Mouse (Mus musculus): ENCODE measurements around the gene Yme1l1.

Yme1l1 gene

DNA sequence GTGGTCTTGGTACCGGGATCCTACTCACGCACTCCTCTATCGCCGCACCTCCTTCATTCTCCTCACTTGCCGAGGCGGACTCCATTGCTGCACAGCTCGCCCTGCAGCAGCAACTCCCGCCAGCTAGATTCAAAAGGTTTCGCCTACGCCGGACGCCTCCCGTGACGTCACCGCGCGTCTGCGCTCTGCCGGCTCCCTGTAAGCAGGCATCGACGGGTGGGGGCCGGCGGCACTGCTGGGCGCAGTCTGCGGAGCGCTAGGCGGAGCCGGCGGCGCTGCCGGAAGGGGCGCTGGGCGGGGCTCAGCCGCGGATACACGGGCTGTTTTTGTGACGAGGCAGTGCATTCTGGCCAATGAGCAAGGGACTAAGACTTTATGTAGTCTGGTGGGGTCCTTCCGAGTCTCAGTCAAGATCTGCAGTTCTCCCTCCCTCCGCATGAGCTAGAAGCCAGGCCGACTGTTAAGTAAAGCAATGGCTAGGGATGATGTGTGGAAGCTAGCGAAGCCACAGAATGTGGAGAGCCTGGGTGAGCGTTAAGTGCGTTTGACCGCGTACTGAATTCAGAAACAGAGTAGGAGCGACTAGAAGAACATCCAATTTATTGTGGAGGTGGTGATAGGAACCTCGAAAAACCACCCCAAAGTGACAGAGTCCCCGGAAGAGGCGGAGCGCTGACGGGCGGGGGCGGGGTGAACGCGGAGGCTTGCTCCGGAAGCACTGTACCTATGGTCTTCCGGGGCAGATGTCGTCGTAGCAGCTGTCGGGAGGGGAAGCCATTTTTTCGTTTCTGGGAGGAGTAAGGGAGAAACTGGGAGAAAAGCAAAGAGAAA lies at the start of gene Yme1l1, which contains the start of gene Mastl:
Gene Yme1l1, plus strand, starts transcription at position 593 of the 831 bp plus-strand sequence.
Gene Mastl, minus strand, starts transcription at position 248 of the 831 bp plus-strand sequence.
- DNase-seq (ENCODE audit: low spot score in 2 of 2), result peak; percentile 84 to 95

DNA sequence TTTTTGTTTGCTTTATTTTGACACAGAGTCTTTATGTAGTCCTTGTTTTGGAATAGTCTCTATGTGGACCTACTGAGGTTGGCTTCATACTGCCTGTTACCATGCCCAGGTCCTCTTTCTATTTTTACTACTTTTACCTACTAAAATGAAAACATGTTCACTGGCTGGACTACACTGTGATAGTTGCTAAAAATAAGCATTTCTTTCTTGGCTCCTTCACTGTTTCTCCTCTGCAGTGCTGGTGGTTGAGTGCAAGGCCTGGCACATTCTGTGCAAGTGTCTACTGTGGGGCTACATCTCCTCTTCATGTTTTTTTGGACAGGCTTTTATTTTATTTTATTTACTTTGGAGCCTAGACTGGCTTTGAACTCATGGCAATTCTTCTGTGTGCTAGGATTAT lies 36.6 kb upstream of the Yme1l1 start:
- no peak for DNase-seq (ENCODE audit: low spot score in 2 of 2)

DNA sequence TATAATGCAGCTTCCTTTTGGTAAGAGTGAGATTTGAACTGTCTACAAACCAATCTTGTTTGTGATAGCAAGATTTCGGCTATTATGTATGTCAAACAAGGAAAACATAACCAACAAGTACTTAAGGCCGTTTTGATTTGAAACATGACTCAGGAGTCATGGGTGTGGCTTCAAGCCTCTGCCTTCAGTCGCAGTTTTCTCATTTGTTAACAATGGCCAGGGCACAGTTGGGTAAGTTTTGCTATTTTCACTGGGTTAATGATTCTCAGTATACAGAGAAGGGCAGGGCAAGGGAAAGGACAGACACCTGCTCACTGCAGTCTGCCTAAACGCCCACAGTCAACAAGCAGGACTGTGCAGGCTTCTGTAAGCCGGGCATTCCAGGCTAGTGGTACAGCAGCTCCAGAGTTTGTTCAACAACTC lies 959 bp upstream of the Yme1l1 start:
- no peak for DNase-seq (ENCODE audit: low spot score in 2 of 2)

DNA sequence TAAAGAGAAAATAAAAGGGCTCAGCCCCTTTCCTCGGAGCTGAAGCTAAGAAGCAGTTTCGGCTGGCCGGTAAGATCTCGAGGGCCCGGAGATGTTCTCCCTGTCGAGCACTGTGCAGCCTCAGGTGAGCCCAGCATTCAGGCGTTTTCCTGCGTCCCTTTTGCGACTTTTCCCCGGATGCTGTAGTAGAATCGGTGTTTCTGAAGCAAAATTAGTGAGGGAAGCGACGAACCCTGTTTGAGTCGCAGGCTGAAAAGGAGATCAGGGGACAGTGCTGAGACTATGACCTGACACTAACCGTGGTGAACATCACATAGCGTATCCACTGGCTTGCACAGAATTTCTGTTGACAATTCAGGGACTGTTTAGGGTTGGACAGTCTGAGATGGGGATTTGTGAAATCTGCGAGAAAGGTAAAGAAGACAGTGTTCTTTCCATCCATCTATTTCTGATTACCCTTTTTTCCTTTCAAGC lies 476 bp downstream of the Yme1l1 start:
- no peak for DNase-seq (ENCODE audit: low spot score in 2 of 2)

DNA sequence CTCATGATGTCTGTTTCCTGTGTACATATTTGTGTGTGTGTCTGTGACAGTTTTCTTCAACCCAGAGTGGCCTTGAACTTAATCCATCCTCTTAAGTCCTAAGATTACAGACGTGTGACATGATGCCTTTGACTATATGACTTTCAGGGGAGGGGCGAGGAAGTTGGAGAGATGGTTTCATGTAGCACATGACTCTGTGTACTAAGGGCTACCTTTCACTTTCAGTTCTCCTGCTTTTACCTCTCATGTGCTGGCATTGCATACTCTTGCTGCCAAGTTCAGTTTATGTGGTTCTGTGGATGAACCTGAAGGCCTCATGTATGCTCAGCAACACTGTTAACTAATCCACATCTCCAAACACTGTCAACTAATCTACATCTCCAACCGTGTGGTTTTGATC lies 16.1 kb downstream of the Yme1l1 start:
- DNase-seq (ENCODE audit: low spot score in 2 of 2), result no peak

DNA sequence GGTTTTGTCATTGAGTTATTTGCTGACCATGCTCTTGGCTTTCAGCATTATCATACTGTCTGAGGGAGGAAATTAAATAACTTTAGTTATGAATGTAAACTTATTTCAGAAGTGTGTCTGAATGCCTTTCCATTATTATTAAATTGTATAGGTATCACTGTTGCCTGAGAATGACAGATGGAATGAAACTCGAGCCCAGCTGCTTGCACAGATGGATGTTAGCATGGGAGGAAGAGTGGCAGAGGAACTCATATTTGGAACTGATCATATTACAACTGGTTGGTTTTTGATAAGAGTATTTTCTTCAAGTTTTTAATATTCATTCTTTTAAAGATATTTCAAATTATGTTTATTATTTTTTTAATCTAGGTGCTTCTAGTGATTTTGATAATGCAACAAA lies 38.2 kb downstream of the Yme1l1 start:
- DNase-seq (ENCODE audit: low spot score in 2 of 2), result no peak

DNA sequence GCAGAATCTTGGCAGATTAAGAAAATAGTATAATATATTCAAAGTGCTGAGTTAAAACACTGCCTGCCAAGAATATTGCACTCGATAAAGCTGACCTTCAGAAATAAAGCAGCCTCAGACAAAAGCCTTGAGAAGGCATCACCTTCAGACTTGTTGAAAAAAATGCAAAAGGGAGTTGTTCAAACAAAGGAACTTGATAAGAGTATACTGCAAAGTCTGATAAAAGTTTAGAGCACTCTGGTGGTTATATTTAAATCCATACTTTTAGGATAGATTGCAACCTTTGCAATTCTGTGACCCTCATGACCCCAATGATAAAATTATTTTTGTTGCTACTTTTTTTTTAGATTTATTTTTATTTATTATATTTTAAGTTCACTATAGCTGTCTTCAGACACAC lies 44.9 kb downstream of the Yme1l1 start:
- no peak for DNase-seq (ENCODE audit: low spot score in 2 of 2)

DNA sequence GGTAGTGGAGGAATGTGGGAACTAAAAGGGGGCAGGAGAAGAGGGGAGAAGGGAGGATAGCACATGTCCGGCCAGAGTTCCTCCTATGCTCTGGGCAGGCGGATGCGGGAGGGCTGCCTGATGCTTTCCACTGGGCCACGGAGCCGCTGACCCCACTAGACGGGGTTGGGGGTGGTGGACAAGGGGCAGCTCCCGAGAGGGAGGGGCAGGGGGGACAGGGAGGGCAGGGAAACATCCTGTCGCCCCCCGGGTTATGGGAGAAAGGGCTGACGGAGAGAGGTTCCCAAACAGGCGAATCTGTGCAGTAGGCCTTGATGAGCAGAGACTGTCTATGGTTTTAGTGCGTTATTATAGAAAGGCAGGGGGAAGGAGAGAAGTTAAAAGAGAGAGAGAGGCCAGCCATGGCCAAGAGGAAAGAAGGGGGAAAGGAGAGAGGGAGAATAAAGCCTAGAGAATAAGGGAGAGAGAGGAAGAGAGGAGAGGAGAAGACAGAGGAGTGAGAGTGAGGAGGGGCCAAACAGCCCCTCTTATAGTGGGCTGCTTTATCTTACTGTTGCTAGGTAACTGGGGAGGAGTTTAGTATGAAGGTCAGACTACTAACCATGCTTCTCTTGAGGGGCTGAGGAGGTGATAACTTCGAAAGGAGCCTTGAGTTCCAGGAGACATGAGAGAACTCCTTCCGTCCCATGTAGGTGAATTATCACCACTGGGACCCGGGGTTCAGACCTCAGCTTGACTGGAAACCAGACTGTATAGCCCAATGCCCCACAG lies 46.9 kb downstream of the Yme1l1 start:
- no peak for DNase-seq (ENCODE audit: low spot score in 2 of 2)

DNA sequence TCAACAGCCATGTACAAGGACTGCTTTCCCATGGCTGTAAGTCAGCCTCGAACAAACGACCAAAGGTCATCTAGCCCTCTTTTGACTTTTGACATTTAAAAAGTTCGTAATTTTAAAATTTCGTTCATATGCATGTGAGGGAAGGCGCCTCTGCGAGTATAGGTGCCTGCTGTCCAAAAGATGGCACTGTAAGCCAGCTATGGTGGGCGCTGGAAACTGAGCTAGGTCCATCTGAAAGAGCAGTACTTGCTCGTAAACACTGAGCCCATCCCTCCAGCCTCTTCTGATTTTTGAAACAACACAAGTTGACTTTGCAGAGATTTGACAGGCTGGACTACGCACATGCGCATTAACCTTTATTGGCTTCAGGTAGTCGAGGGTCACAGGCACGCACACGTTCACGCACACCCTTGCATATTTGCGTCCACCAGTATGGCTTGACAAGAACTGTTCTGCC lies 50.9 kb downstream of the Yme1l1 start, which contains the start of gene 4931423N10Rik:
Gene 4931423N10Rik, plus strand, starts transcription at position 407 of the 457 bp plus-strand sequence.
- DNase-seq (ENCODE audit: low spot score in 2 of 2), result no peak

DNA sequence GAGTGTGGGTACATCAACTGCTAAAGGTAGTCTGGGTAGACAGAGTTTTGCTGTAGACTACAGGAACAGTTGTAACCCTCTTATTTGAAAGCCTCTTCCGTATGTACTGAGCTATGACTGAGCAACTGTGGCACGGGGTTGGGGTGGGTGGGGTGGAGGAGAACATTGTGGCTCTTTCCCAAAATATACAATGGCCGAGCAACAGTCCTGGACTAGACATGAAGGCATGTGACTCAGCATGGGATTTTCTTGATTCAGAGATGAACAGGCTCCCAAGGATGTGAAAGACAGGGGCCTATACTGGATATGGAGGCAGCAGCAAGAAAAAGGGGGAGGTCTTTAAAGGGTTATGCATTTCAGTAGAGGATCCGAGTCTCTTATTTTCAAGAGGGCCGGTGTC lies 57.5 kb downstream of the Yme1l1 start:
- no peak for DNase-seq (ENCODE audit: low spot score in 2 of 2)

DNA sequence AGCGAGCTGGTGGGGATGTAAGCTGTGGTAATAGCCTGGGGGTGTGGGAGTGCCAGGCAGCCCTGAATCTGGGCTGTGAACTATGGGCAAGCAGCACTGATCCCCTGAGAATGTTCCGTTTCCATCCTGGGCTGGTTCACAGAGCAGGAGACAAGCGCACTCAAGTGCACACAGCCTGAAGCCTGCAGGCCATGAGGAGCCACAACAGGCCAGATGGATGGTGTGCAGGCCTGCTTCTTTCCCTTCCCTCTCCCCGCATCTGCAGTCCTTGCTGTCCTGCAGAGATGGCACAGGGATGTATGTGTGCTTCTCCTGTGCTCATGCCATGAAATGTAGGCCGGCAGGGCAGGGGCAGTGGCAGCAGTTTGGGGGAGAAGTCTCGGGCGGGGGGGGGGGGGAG lies 69.0 kb downstream of the Yme1l1 start:
- no peak for DNase-seq (ENCODE audit: low spot score in 2 of 2)

DNA sequence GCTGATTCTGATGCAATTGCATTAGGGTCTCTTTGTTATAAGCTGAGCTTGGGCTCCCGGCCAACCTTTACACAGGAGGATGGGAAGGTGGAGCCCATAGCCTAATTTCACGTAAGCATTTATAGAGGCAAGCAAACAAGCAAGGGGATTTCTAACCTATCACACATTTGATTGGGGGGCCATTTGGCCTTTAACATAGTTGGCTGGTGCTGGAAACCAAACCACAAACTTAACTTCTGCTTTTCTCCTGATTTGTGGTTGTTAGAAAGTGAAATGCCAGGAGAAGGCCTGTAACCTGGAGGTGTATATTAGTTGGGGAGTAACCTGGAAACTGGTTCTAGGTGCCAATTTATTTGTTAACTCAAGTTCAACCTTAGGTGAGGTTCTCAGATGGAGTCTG lies 72.3 kb downstream of the Yme1l1 start:
- DNase-seq (ENCODE audit: low spot score in 2 of 2), result no peak

DNA sequence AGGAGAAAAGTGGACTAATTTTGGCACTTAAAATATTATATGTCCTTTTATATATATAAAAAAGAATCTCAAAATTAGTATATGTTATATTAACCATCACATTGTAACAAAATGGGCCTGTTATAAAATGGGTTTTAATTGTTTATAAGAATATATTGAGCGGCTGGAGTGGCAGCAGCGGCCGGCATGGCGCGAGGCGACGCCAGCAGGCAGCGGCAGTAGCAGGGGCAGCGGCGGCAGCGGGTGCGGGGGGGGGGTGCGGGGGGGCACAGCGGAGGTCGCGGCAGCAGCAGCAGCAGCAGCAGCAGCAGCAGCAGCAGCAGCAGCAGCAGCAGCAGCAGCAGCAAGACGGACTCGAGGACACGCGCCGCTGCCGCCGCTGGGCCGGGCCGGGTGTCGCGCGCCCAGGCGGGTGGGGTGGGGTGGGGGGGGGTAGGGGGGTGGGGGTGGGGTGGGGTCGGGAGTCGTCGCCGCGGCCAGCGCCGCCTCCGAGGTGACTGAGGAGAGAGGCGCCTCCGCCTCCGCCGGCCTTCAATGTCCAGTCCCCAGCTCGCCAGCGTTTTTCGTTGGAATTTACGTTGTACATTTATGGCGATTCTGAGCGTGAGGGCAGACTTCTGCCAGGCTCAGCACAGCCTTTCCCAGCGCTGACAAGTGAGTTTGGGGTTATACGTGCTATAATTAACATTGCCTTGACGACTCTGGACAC lies 78.0 kb downstream of the Yme1l1 start:
- DNase-seq (ENCODE audit: low spot score in 2 of 2), result peak in 1 of 2 experiments; percentile 2
